8 mouse cellular contexts compared by ENCODE assay signal in the genomic region with DNA sequence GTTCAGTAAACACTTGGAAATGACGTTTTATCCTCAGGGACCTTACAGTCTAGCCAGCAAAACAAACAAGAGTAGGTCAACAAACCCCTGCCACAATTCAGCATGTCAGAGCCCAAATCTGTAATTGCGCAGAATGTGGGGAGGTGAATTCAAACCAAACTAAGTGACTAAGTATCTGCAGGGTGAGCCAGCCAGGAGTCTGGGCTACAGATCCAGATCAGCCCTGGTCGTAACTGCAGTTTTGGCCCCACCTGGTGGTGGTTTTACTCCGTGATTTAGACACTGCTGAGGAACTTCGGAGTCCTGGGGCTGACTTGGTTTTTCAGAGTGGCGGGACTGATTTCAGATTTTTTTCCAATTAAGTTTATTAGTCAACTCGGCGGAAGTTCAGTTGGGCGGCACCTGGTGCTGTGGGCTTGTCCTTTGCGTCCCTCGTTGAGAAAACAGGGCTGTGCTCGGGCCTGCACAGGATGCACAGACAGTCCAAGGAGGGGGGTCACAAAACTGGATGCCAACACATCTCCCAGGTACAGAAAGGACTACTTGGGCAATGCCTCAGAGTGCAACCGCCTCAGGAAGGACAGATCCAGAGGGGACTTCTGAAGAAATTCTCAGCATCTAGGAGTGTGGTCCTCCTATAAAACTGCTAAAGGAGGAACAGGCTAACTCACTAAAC.
DNase-seq lines count a peak whose midpoint lies in the region; ATAC-seq lines count a peak whose summit lies in the region.

No protein-coding gene starts in this region.

- H3K4me2 ChIP-seq in liver, embryonic 12.5 days: no peak overlapping the region
- H3K4me2 ChIP-seq in kidney, embryonic 16.5 days (replicated peaks; ENCODE audit: low read depth, low read length): no peak overlapping the region
- H3K4me2 ChIP-seq in limb, embryonic 12.5 days: no peak overlapping the region
- H3K4me2 ChIP-seq in neural tube, embryonic 12.5 days (replicated peaks): no peak overlapping the region

- no peak overlapping the region for H3K9ac ChIP-seq in liver, embryonic 12.5 days
- H3K9ac ChIP-seq in kidney, embryonic 16.5 days (replicated peaks; ENCODE audit: low read length): no peak overlapping the region
- no peak overlapping the region for H3K9ac ChIP-seq in limb, embryonic 12.5 days (replicated peaks)
- H3K9ac ChIP-seq in neural tube, embryonic 12.5 days: no peak overlapping the region

- WGBS in liver, embryonic 12.5 days (ENCODE audit: insufficient replicate concordance): 45% methylated on average over 13 of the region's 13 CpGs
- 46% methylated on average over 13 of the region's 13 CpGs for WGBS in kidney, embryonic 16.5 days
- WGBS in limb, embryonic 12.5 days: 28% methylated on average over 13 of the region's 13 CpGs
- 49% methylated on average over 13 of the region's 13 CpGs for WGBS in neural tube, embryonic 12.5 days

- no peak overlapping the region for H3K27ac ChIP-seq in liver, embryonic 12.5 days
- H3K27ac ChIP-seq in kidney, embryonic 16.5 days (ENCODE audit: low read length): no peak overlapping the region
- no peak overlapping the region for H3K27ac ChIP-seq in limb, embryonic 12.5 days
- H3K27ac ChIP-seq in neural tube, embryonic 12.5 days: no peak overlapping the region

- H3K9me3 ChIP-seq in liver, embryonic 12.5 days (replicated peaks): no peaks in the 10 kb centered on the region
- H3K9me3 ChIP-seq in kidney, embryonic 16.5 days (ENCODE audit: low read length): no peaks in the 10 kb centered on the region
- no peaks in the 10 kb centered on the region for H3K9me3 ChIP-seq in limb, embryonic 12.5 days
- no peaks in the 10 kb centered on the region for H3K9me3 ChIP-seq in neural tube, embryonic 12.5 days

- H3K4me3 ChIP-seq in liver, embryonic 12.5 days: no peak overlapping the region
- H3K4me3 ChIP-seq in kidney, embryonic 16.5 days (ENCODE audit: low read length): no peak overlapping the region
- no peak overlapping the region for H3K4me3 ChIP-seq in limb, embryonic 12.5 days (replicated peaks)
- no peak overlapping the region for H3K4me3 ChIP-seq in neural tube, embryonic 12.5 days

- H3K36me3 ChIP-seq in liver, embryonic 12.5 days: no peaks in the 10 kb centered on the region
- H3K36me3 ChIP-seq in kidney, embryonic 16.5 days (ENCODE audit: insufficient read depth, low read length): no peaks in the 10 kb centered on the region
- H3K36me3 ChIP-seq in limb, embryonic 12.5 days: no peaks in the 10 kb centered on the region
- H3K36me3 ChIP-seq in neural tube, embryonic 12.5 days: no peaks in the 10 kb centered on the region

- H3K4me1 ChIP-seq in liver, embryonic 12.5 days: peaks cover 7% of the 10 kb centered on the region
- H3K4me1 ChIP-seq in kidney, embryonic 16.5 days (ENCODE audit: insufficient read depth, low read length): no peaks in the 10 kb centered on the region
- H3K4me1 ChIP-seq in limb, embryonic 12.5 days (replicated peaks): peaks cover 27% of the 10 kb centered on the region
- H3K4me1 ChIP-seq in neural tube, embryonic 12.5 days: 0 out of 2 replicates have a peak, but pooled peaks cover 5% of the 10 kb centered on the region

- no peak for ATAC-seq in liver, embryonic 12.5 days
- ATAC-seq in kidney, embryonic 16.5 days (ENCODE audit: low FRiP score, low TSS enrichment): peak; percentile 76; the same call in 1 of the 2 replicates
- peak; percentile 73; the same call in 1 of the 2 replicates for ATAC-seq in limb, embryonic 12.5 days (ENCODE audit: insufficient number of reproducible peaks, insufficient read depth, low FRiP score, low TSS enrichment, low read depth)
- ATAC-seq in neural tube, embryonic 12.5 days (ENCODE audit: low FRiP score, low read depth): peak; percentile 66
- no peak for ATAC-seq in megakaryocyte, adult 5-6 weeks (ENCODE audit: poor library complexity, severe bottlenecking)

- H3K27me3 ChIP-seq in liver, embryonic 12.5 days (replicated peaks): no peaks in the 10 kb centered on the region
- H3K27me3 ChIP-seq in kidney, embryonic 16.5 days (ENCODE audit: insufficient read depth, low read length): no peaks in the 10 kb centered on the region
- H3K27me3 ChIP-seq in limb, embryonic 12.5 days: peaks cover 9% of the 10 kb centered on the region
- H3K27me3 ChIP-seq in neural tube, embryonic 12.5 days (replicated peaks): no peaks in the 10 kb centered on the region

- DNase-seq in liver: peak; percentile 43
- peak; percentile 62 to 79 for DNase-seq in cerebellum, postnatal 4 days (ENCODE audit: low spot score in 2 of 2)
- DNase-seq in frontal cortex, postnatal 36 days (ENCODE audit: low spot score in 2 of 2): peak; percentile 72 to 87

Comparison
In these comparisons a context has a peak if more than half of its experiments do, and no peak if none do; other contexts are left out.
1. ATAC-seq: peak in kidney, embryonic 16.5 days (single experiment), limb, embryonic 12.5 days (single experiment) and neural tube, embryonic 12.5 days (single experiment); none in liver, embryonic 12.5 days (single experiment) and megakaryocyte, adult 5-6 weeks (single experiment).
2. Peak in every context shown above with its lines, with median percentiles within 50 percentile points of each other: DNase-seq.